Mouse (Mus musculus): ENCODE data around the gene Lrrc1.

Gene Lrrc1

GRCm38 (mm10) chr9:77385611-77386010 lies 159.1 kb downstream of the Lrrc1 start:
- DNase-seq (ENCODE audit: low spot score) = no peak

GRCm38 (mm10) chr9:77384651-77385050 lies 160.0 kb downstream of the Lrrc1 start:
- DNase-seq (ENCODE audit: low spot score) = peak; percentile 31

DNA sequence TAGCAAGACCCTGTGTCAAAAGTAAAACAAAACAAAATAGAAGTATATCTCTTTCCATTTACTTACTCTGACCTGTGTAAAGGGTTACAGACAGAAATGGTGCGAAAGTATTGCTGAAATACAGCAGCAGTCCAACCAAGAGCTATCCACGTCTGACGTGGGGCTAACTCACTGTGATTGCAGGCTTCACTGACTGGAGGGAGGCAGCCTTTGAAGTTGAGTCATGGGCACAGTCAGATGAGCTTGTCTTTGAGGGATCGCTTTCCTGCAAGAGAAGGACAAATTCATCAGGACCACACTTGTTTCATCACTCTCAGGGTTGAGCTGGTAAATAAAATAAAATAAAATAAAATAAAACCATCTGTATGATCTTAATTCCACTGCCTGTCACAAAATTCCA lies 160.7 kb downstream of the Lrrc1 start:
- DNase-seq (ENCODE audit: low spot score) = no peak

GRCm38 (mm10) chr9:77382514-77382913 lies 162.2 kb downstream of the Lrrc1 start:
- peak; percentile 59 for DNase-seq (ENCODE audit: low spot score)

- peak; percentile 64 for DNase-seq (ENCODE audit: low spot score)
Measured at GRCm38 (mm10) chr9:77381565-77381964, 163.1 kb downstream of the Lrrc1 start.
